Mouse (Mus musculus) MEL (cell line): ENCODE data around the gene Lgr5. TPM values are rescaled to one million over a fixed set of nuclear protein-coding genes. Genes with fewer than 3 reads are reported as not detected.

ENCODE experiments used
- DNase-seq: peaks from one replicate; pipeline ENCODE4 v3.0.0; 2011; ENCODE audit warnings: low read depth, low spot score
- H3K27ac ChIP-seq: 2 replicates; pipeline ENCODE4 v1.5.1; 2012; ENCODE audit warnings: low read depth, mild to moderate bottlenecking, control low read depth, low read length, moderate library complexity; ENCODE audit not compliant: control insufficient read depth
- H3K27me3 ChIP-seq, 2 experiments: fragments of 150-350 bp in 1 of 2; sonication (generic) in 1 of 2; 2 replicates each; pipeline ENCODE4 v1.6.1; 2012; ENCODE audit warnings: low read length in 2 of 2, mild to moderate bottlenecking in 2 of 2, improper control_type of control experiment in 1 of 2, moderate library complexity in 1 of 2; ENCODE audit not compliant: insufficient read depth in 2 of 2, control insufficient read depth in 1 of 2
- H3K36me3 ChIP-seq, 2 experiments: 2 replicates each; pipeline ENCODE4 v1.6.1; 2012 to 2014; ENCODE audit warnings: low read length in 2 of 2, improper control_type of control experiment in 1 of 2, inconsistent platforms in 1 of 2, mild to moderate bottlenecking in 1 of 2; ENCODE audit not compliant: insufficient read depth in 2 of 2, control insufficient read depth in 1 of 2
- H3K4me1 ChIP-seq, 2 experiments: fragments of 150-350 bp in 1 of 2; sonication (generic) in 1 of 2; 2 replicates each; pipeline ENCODE4 v1.6.1; 2012; ENCODE audit warnings: low read length in 2 of 2, improper control_type of control experiment in 1 of 2, mild to moderate bottlenecking in 1 of 2; ENCODE audit not compliant: insufficient read depth in 2 of 2, control insufficient read depth in 1 of 2
- H3K4me3 ChIP-seq, 2 experiments: fragments of 150-350 bp in 1 of 2; sonication (generic) in 1 of 2; 2 replicates each; pipeline ENCODE4 v1.5.1; 2012; ENCODE audit warnings: low read depth in 2 of 2, low read length in 2 of 2, mild to moderate bottlenecking in 2 of 2, moderate library complexity in 2 of 2, control low read depth in 1 of 2, improper control_type of control experiment in 1 of 2; ENCODE audit not compliant: control insufficient read depth in 1 of 2, insufficient read depth in 1 of 2
- H3K79me2 ChIP-seq: 2 replicates; pipeline ENCODE4 v1.6.1; 2012; ENCODE audit warnings: mild to moderate bottlenecking, low read length, moderate library complexity; ENCODE audit not compliant: control insufficient read depth, poor library complexity, insufficient read depth
- H3K9ac ChIP-seq: 2 replicates; pipeline ENCODE4 v1.6.1; 2012; ENCODE audit warnings: low read depth, mild to moderate bottlenecking, control low read depth, low read length, moderate library complexity; ENCODE audit not compliant: control insufficient read depth, poor library complexity, severe bottlenecking
- H3K9me3 ChIP-seq: fragments of 150-350 bp; sonication (generic); replicated peaks from 2 replicates; pipeline ENCODE4 v1.6.1; 2012; ENCODE audit warnings: mild to moderate bottlenecking, low read length, improper control_type of control experiment, moderate library complexity; ENCODE audit not compliant: insufficient read depth
- BHLHE40 ChIP-seq: IDR thresholded peaks from 2 replicates; pipeline ENCODE4 v1.6.1; 2012; ENCODE audit warnings: low read depth, mild to moderate bottlenecking, inconsistent platforms, low read length, improper control_type of control experiment, borderline replicate concordance
- ELF1 ChIP-seq: IDR thresholded peaks from 2 replicates; pipeline ENCODE4 v1.6.1; 2014; ENCODE audit warnings: low read depth, mild to moderate bottlenecking, inconsistent platforms, low read length, improper control_type of control experiment, moderate library complexity
- EP300 ChIP-seq, 2 experiments: IDR thresholded peaks; 2 replicates each; pipeline ENCODE4 v1.6.1; 2011; ENCODE audit warnings: improper control_type of control experiment in 2 of 2, low read length in 2 of 2, low read depth in 1 of 2, mild to moderate bottlenecking in 1 of 2
- JUND ChIP-seq: IDR thresholded peaks from 2 replicates; pipeline ENCODE4 v1.6.1; 2011; ENCODE audit warnings: low read depth, mild to moderate bottlenecking, improper control_type of control experiment, low read length
- KAT2A ChIP-seq: conservative IDR thresholded peaks from 2 replicates; pipeline ENCODE4 v1.6.1; 2012; ENCODE audit warnings: low read depth, low read length, improper control_type of control experiment, inconsistent platforms
- MAFK ChIP-seq: IDR thresholded peaks from 2 replicates; pipeline ENCODE4 v1.6.1; 2011; ENCODE audit warnings: low read depth, mild to moderate bottlenecking, low read length, improper control_type of control experiment, borderline replicate concordance
- MAX ChIP-seq: IDR thresholded peaks from 2 replicates; pipeline ENCODE4 v1.6.1; 2011; ENCODE audit warnings: low read length, improper control_type of control experiment
- MAZ ChIP-seq: IDR thresholded peaks from 2 replicates; pipeline ENCODE4 v1.6.1; 2012; ENCODE audit warnings: low read depth, mild to moderate bottlenecking, inconsistent platforms, low read length, improper control_type of control experiment
- MEF2A ChIP-seq: IDR thresholded peaks from 2 replicates; pipeline ENCODE4 v1.6.1; 2014; ENCODE audit warnings: low read depth, mild to moderate bottlenecking, inconsistent platforms, low read length, improper control_type of control experiment; ENCODE audit not compliant: poor library complexity, insufficient replicate concordance, severe bottlenecking; ENCODE audit errors: extremely low read depth
- MXI1 ChIP-seq: IDR thresholded peaks from 2 replicates; pipeline ENCODE4 v1.6.1; 2011; ENCODE audit warnings: mild to moderate bottlenecking, low read depth, low read length, improper control_type of control experiment
- NELFE ChIP-seq: IDR thresholded peaks from 2 replicates; pipeline ENCODE4 v1.6.1; 2011; ENCODE audit warnings: low read depth, low read length, improper control_type of control experiment
- NRF1 ChIP-seq: IDR thresholded peaks from 2 replicates; pipeline ENCODE4 v1.6.1; 2014; ENCODE audit warnings: low read depth, mild to moderate bottlenecking, inconsistent platforms, low read length, improper control_type of control experiment, moderate library complexity; ENCODE audit not compliant: poor library complexity, insufficient read depth, severe bottlenecking
- POLR2A ChIP-seq, 2 experiments: IDR thresholded peaks; 2 replicates each; pipeline ENCODE4 v1.6.1; 2011 to 2012; ENCODE audit warnings: low read length in 2 of 2, mild to moderate bottlenecking in 2 of 2, control low read depth in 1 of 2, improper control_type of control experiment in 1 of 2, low read depth in 1 of 2, moderate library complexity in 1 of 2; ENCODE audit not compliant: control insufficient read depth in 1 of 2, insufficient read depth in 1 of 2, poor library complexity in 1 of 2
- SIN3A ChIP-seq: IDR thresholded peaks from 2 replicates; pipeline ENCODE4 v1.6.1; 2012; ENCODE audit warnings: low read length, improper control_type of control experiment, inconsistent platforms
- TAL1 ChIP-seq: IDR thresholded peaks from 2 replicates; pipeline ENCODE4 v1.6.1; 2012; ENCODE audit warnings: mild to moderate bottlenecking, inconsistent platforms, low read length, moderate library complexity, mixed read lengths
- TCF12 ChIP-seq: IDR thresholded peaks from 2 replicates; pipeline ENCODE4 v1.6.1; 2014; ENCODE audit warnings: low read depth, mild to moderate bottlenecking, inconsistent platforms, low read length, improper control_type of control experiment, moderate library complexity
- USF1 ChIP-seq: IDR thresholded peaks from 2 replicates; pipeline ENCODE4 v1.6.1; 2014; ENCODE audit warnings: low read depth, mild to moderate bottlenecking, inconsistent platforms, low read length, improper control_type of control experiment, moderate library complexity
- ZC3H11A ChIP-seq: IDR thresholded peaks from 2 replicates; pipeline ENCODE4 v1.6.1; 2012; ENCODE audit warnings: low read depth, mild to moderate bottlenecking, inconsistent platforms, low read length, improper control_type of control experiment
- polyA plus RNA-seq, 2 experiments: library from polyadenylated mRNA; stranded (reverse) in 1 of 2; unstranded in 1 of 2; fragments of >175 nt in 1 of 2; fragments of >200 nt in 1 of 2; gene quantifications; 2 replicates each; pipeline versions ENCODE4 v1.2.1 to v1.2.4; 2012; ENCODE audit warnings: low replicate concordance in 2 of 2, low read depth in 1 of 2; ENCODE audit not compliant: insufficient read length in 2 of 2, insufficient read depth in 1 of 2, missing spikeins in 1 of 2
- total RNA-seq: library from RNA; depleted of rRNA; stranded (reverse); fragments of 300-350 nt; gene quantifications from 2 replicates; pipeline ENCODE4 v1.2.3, GENCODE M21; 2012

Gene Lgr5
- total and polyA plus RNA-seq, 3 experiments, result not detected

GRCm38 (mm10) chr10:115485602-115486001 lies 102.0 kb downstream of the Lgr5 start:
- Histone ChIP-seq H3K9me3 (no peaks in the 10 kb centered on the region), H3K36me3 (no peaks in the 10 kb centered on the region), H3K27ac (no peak overlapping the region), H3K4me3 (no peak overlapping the region), H3K27me3 (no peaks in the 10 kb centered on the region), H3K79me2 (no peaks in the 10 kb centered on the region), H3K4me1 (no peaks in the 10 kb centered on the region), H3K9ac (no peak overlapping the region)
- DNase-seq, result no peak
- TF ChIP-seq MAX (no peak), MAZ (no peak), MAFK (no peak), ELF1 (no peak), NELFE (no peak), JUND (no peak), MEF2A (no peak), MXI1 (no peak), ZC3H11A (no peak), TAL1 (no peak), BHLHE40 (no peak)

GRCm38 (mm10) chr10:115484660-115485059 lies 102.9 kb downstream of the Lgr5 start:
- TF ChIP-seq KAT2A, result no peak
- no peak for TF ChIP-seq MXI1
- no peak for TF ChIP-seq TCF12
- TF ChIP-seq JUND, result no peak
- no peak for TF ChIP-seq SIN3A
- TF ChIP-seq NRF1, result no peak
- TF ChIP-seq POLR2A (IDR thresholded peaks at IDR 0.05; ENCODE audit: control insufficient read depth in 1 of 2, insufficient read depth in 1 of 2, low read depth in 1 of 2, low read length in 2 of 2, poor library complexity in 1 of 2), result no peak
- no peak for TF ChIP-seq EP300 (IDR thresholded peaks at IDR 0.05; ENCODE audit: low read depth in 1 of 2, low read length in 2 of 2)
- TF ChIP-seq MAFK, result no peak
- no peak for TF ChIP-seq USF1
- no peak overlapping the region for H3K9ac ChIP-seq
- DNase-seq, result no peak
- no peaks in the 10 kb centered on the region for H3K27me3 ChIP-seq
- no peaks in the 10 kb centered on the region for H3K36me3 ChIP-seq
- H3K4me1 ChIP-seq, result no peaks in the 10 kb centered on the region
- no peaks in the 10 kb centered on the region for H3K9me3 ChIP-seq
- H3K27ac ChIP-seq, result no peak overlapping the region
- H3K4me3 ChIP-seq, result no peak overlapping the region
- H3K79me2 ChIP-seq, result no peaks in the 10 kb centered on the region
